Mouse (Mus musculus) CD4-positive helper T cell, adult 2 months (primary cell): ENCODE results near the gene Ano5.

Experiments
- DNase-seq: peaks from one replicate; pipeline ENCODE4 v3.0.0-alpha.2; 2012; ENCODE audit warnings: low read depth, missing footprints, low spot score

Gene Ano5

DNA sequence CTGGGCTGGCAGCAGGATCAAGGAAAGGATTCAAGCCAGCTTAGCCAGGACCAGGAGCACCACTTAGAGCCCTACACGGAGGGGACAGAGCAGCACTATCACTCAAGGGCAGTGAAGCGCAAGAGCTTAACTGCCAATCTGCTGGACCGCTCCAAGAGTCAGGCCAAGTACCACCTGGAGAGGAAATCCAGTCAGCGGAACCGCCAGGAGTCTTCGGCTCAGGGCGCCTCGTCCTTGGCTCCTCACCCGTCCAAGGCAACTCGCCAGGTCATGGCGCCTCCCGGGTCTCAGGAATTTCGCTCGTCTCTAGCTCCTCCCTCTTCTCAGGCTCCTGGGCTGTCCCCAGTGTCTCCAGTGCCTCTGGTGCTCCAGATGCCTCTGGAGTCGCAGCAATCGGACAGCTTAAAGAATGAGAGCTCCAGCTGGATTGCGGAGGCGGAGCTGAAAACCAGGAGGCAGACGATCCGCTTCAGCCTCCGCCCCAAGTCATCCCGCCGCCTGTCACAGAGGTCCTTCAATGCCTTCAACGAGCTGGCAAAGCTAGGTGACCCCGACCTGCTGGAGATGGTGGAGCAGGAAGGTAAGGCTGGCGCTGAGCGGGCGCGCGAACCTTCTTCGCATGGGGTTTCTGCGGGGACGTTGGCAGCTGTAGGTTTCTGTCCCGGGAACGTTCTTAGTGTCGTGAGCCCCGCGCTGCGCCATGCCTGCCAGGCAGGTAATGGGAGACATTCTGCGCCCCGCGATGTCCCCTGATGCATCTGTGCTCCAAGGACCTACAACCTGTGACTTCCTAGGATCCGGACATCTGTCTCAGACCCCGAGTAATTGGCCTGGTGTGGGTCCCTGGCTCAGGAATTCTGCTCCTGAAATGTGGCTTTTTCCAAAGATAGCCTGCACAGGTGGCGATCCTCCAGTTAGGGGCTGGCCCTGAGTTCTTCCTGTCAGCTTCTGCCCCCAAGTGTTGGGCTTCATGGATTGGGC, at the start of gene Ano5:
TSS of gene Ano5 (plus strand) at position 359 of the 981 bp plus-strand sequence.
- no peak for DNase-seq

- DNase-seq = no peak
Observed at GRCm38 (mm10) chr7:51499396-51499795, 11.4 kb upstream of the Ano5 start.

- no peak for DNase-seq
Observed at GRCm38 (mm10) chr7:51503940-51504339, 6.9 kb upstream of the Ano5 start.

GRCm38 (mm10) chr7:51510147-51510546, 682 bp upstream of the Ano5 start:
- no peak for DNase-seq

DNA sequence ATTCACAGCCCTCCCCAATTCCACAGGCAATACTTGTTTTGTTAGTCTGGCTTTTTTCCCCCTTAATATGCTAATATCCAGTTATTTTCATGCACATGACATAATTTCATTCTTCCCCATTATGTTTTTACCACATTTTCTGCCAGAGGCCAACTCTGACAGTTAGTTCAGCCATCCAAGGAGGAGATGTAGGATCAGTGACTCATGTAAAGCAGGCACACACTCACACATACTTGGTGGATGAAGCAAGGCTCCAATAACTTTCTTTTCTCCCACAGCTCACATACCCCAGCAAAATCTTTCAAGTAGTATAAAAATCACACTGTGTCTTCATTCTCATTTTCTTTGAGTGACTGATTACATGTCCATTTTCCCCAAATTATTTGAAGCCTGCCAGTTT, 28.5 kb downstream of the Ano5 start:
- DNase-seq = no peak

GRCm38 (mm10) chr7:51540736-51541135, 29.9 kb downstream of the Ano5 start:
- DNase-seq = no peak

GRCm38 (mm10) chr7:51600021-51600420, 89.2 kb downstream of the Ano5 start:
- DNase-seq = no peak

DNA sequence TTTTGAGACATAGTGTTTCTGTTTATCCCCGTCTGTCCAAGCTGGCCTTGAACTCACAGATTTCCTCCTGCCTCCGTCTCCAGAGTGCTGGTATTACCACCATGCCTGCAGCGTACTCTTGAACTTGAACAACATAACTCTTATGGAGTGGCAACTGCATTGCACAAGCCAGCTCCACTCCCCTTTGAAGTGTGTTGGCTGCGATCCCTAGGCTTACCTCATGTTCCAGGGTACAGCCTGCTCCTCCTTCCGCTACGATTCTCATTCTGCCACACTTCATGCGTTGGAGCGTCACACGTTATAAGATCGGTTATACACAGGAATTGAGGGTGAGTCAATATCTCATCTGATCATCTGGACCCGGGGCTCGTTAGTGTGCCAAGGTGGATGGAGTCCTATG, 92.9 kb downstream of the Ano5 start:
- DNase-seq = no peak

- peak; percentile 21 for DNase-seq
Observed at GRCm38 (mm10) chr7:51614404-51614803, 103.6 kb downstream of the Ano5 start.

- peak; percentile 31 for DNase-seq
Observed at GRCm38 (mm10) chr7:51617941-51618340, 107.1 kb downstream of the Ano5 start.

DNA sequence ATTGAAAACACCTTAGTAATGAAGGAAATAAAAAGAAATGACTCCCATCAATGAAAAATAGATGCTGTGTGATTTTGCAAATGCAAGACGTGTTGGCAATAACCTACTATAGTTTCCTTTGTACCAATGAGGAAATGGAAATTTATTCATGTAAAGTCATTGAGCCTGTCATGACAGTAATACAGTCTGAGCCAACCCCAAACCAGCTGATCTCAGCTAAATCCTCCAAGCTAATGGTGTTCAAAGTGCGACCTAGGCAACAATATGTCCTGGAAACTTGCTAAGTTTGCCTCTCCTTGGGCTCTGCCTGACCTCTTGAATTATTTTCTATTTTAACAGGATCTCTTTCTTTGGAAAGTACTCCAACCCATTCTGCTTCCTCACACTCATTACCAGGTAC, 107.6 kb downstream of the Ano5 start:
- no peak for DNase-seq

- DNase-seq = no peak
Observed at GRCm38 (mm10) chr7:51619977-51620376, 109.1 kb downstream of the Ano5 start.

- peak; percentile 20 for DNase-seq
Observed at GRCm38 (mm10) chr7:51621694-51622145, 110.9 kb downstream of the Ano5 start, which contains the start of gene Slc17a6. Slc17a6 (plus strand) TSS chr7:51622006.

DNA sequence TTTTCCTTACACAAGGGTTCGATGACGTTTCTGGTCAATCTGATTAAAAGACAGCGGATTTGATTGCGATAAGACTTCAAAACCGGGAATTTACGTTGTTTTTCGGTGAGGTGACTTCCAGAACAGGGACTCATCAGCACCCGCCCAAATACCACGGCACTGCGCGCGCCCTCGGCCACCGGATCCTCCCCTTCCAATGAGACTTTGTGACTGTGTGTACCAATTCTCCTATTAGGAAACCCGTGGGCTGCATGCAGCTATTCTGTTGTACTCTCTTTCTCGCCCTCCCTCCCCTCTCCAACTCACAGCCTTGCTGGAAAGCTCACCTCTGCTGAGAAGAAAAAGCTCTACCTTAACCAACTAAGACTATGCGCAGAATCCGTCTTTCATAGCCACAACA, 111.4 kb downstream of the Ano5 start:
- no peak for DNase-seq

- no peak for DNase-seq
Observed at GRCm38 (mm10) chr7:51622666-51623065, 111.8 kb downstream of the Ano5 start.

DNA sequence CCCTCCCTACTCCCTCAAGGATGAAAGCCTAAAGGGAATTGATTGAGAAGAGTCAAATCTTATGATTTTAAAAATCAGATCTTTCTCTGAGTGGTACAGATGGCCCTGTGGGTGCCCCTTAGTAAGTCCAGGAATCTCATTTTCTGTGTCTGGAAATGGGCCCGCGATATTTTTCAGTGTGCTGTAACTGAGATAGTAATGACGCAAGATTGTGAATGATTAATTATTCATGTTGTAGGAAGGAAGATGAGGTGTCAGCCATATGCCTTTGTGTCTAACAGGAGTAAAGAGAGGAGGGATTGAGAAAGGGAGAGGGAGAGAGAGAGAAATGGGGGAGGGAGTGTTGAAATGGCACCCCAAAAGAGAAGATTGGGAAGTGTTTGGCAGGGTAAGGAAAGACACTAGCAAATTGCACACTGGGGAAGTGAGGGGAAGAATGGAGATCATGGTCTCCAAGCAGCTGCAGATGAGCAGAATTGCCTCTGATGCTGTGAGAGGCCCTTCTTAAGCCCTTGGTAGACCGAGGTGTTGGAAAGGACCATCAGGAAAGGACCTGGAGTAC, 113.6 kb downstream of the Ano5 start:
- no peak for DNase-seq

- DNase-seq = no peak
Observed at GRCm38 (mm10) chr7:51625161-51625560, 114.3 kb downstream of the Ano5 start.

DNA sequence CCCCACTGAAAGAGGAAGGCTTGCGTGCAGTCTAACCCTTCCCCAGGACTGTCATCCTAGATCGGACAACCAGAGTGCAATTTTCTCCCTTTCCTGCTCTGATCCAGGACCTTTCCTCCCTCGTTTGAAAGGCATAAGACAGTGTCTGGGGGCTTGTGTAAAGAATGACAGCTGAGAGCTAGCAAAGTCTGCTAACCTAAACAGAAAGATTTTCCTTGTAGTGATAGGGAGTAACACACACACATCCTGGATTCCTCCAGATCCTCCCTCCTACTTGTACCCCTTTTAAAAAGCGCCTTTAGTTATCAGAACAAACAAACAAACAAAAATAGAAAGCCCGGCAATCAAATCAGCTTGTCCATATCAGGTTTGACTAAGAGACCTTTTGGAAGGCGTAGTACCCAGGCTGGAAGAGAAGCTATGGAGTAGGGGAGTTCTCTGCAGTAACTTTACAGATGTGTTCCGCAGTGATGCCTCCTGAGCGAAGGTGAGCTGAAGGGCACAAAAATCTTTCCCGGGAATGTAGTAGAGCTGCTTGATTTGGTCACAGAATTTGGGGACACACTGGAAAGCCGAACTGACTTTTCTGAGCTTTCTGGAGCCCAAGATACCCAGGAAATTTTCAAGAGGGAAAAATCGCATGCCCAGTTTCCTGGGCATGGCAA, 114.9 kb downstream of the Ano5 start:
- no peak for DNase-seq

DNA sequence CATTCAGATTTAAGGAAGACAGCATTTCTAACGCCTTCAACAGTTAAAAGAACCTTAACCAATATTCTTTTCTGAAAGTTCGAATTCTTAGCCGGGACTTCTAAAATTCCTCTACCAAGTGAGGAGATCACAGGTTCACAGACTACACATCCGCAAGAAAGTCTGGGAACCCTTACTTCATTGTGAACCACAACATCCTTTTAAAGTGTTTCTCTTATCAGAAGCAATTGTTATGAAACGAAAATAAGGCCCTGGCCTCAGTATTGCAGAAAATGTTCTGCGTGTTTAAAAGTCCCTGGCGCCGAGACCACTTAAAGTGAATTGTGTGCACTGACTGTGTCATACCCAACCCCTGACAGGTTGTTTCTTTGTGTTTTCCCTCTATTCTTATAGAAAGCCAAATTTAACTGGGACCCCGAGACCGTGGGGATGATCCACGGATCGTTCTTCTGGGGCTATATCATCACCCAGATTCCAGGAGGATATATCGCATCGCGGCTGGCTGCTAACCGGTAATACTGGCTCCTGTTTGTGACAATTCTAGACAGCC, 115.7 kb downstream of the Ano5 start:
- no peak for DNase-seq

- no peak for DNase-seq
Observed at GRCm38 (mm10) chr7:51627001-51627631, 116.3 kb downstream of the Ano5 start.

DNA sequence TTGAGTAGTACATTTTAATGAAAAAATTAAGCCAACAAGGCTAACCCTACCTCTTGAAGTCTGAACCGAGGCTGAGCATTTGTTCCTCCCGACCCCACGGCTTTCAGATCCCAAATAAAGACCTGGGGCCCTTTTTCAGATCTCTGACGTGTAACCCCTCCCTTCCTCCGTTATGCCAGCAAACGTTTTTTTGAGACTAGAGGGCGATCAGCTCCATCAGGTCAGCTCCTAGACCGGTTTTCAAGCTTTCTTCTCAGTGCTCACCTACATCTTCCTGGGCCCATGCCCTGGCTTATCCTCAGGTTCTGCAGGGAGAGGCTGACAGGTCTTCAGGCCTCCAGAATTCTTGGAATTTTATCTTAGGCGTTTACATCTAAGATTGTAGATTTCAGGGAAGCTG, 116.8 kb downstream of the Ano5 start:
- DNase-seq = no peak
